Mouse (Mus musculus) midbrain, embryonic 12.5 days (tissue): ENCODE data around the gene Crb3. TPM values are rescaled to one million over a fixed set of nuclear protein-coding genes. Genes with fewer than 3 reads are reported as not detected.

Experiments used
- ATAC-seq: fragments of 200-750 bp; cut with Nextera tagmentation; 2 replicates; pipeline ENCODE4 v1.8.0; 2017; ENCODE audit warnings: low read depth, moderate TSS enrichment, moderate library complexity; ENCODE audit not compliant: low FRiP score
- H3K27ac ChIP-seq: fragments of 300-500 bp; sonication (generic); replicated peaks from 2 replicates; pipeline ENCODE4 v1.5.1; 2016; ENCODE audit warnings: mild to moderate bottlenecking
- H3K27me3 ChIP-seq: fragments of 300-500 bp; sonication (generic); 2 replicates; pipeline ENCODE4 v1.6.1; 2016; ENCODE audit warnings: mild to moderate bottlenecking
- H3K36me3 ChIP-seq: fragments of 300-500 bp; sonication (generic); 2 replicates; pipeline ENCODE4 v1.6.1; 2016
- H3K4me1 ChIP-seq: fragments of 300-500 bp; sonication (generic); 2 replicates; pipeline ENCODE4 v1.6.1; 2016
- H3K4me2 ChIP-seq: fragments of 300-500 bp; sonication (generic); replicated peaks from 2 replicates; pipeline ENCODE4 v1.6.1; 2016; ENCODE audit warnings: mild to moderate bottlenecking, moderate library complexity
- H3K4me3 ChIP-seq: fragments of 300-500 bp; sonication (generic); 2 replicates; pipeline ENCODE4 v1.5.1; 2016; ENCODE audit warnings: mild to moderate bottlenecking
- H3K9ac ChIP-seq: fragments of 300-500 bp; sonication (generic); replicated peaks from 2 replicates; pipeline ENCODE4 v1.6.1; 2016; ENCODE audit warnings: mild to moderate bottlenecking, moderate library complexity
- H3K9me3 ChIP-seq: fragments of 300-500 bp; sonication (generic); 2 replicates; pipeline ENCODE4 v1.6.1; 2016; ENCODE audit warnings: mild to moderate bottlenecking
- WGBS: fragments of 180-500 bp; shearing (Covaris S2); methylation state at CpG from one replicate; pipeline ENCODE4 v1.1.7; 2016; 5-methylcytosine and 5-hydroxymethylcytosine counted together
- polyA plus RNA-seq: library from polyadenylated mRNA; unstranded; fragments of >200 nt; fragmentation: Nextera tagmentation; extraction: Ambion mirVana; gene quantifications from 2 replicates; pipeline ENCODE4 v1.2.1, GENCODE M21; 2016

The Crb3 gene
- polyA plus RNA-seq, 1 experiment from 2014 or later = 1.5 TPM

DNA sequence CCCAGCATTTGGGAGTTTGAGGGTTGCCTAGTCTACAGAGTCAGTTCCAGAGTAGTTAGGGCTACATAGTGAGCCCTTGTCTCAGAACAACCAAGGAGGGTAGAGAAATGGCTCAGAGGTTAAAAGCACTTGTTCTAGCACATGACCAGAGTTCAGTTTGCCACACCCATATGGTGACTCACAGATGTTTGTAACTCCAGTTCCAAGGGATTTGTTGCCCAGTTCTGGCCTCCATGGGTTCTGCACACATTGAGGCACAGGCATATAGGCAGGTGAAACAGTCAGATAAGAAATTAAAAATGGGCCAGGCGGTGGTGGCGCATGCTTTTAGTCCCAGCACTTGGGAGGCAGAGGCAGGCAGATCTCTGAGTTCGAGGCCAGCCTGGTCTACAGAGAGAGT lies 35.3 kb downstream of the Crb3 start:
- Histone ChIP-seq H3K9me3 (no peaks in the 10 kb centered on the region), H3K4me3 (no peak overlapping the region), H3K4me1 (peaks cover 9% of the 10 kb centered on the region), H3K36me3 (no peaks in the 10 kb centered on the region), H3K9ac (no peak overlapping the region), H3K27ac (no peak overlapping the region), H3K27me3 (peaks cover 12% of the 10 kb centered on the region; the same call in 1 of the 2 replicates), H3K4me2 (no peak overlapping the region)
- no peak for ATAC-seq
- WGBS = 96% methylated on average over 3 of the region's 3 CpGs

- no peak overlapping the region for H3K9ac ChIP-seq
- peak overlapping the region; percentile 44 for H3K4me2 ChIP-seq
- H3K36me3 ChIP-seq = no peaks in the 10 kb centered on the region
- no peaks in the 10 kb centered on the region for H3K9me3 ChIP-seq
- WGBS = 1% methylated on average over 18 of the region's 19 CpGs
- peaks cover 12% of the 10 kb centered on the region; the same call in 1 of the 2 replicates for H3K27me3 ChIP-seq
- ATAC-seq = peak; percentile 78
- peaks cover 9% of the 10 kb centered on the region for H3K4me1 ChIP-seq
- H3K4me3 ChIP-seq = peak overlapping the region; percentile 21
- H3K27ac ChIP-seq = no peak overlapping the region
Observed at GRCm38 (mm10) chr17:57095855-57096622, 37.1 kb downstream of the Crb3 start.

- 1% methylated on average over 11 of the region's 11 CpGs for WGBS
Observed at GRCm38 (mm10) chr17:57096623-57096920, 37.7 kb downstream of the Crb3 start.

GRCm38 (mm10) chr17:57098321-57098720 lies 39.4 kb downstream of the Crb3 start:
- Histone ChIP-seq H3K27me3 (peaks cover 12% of the 10 kb centered on the region; the same call in 1 of the 2 replicates), H3K4me1 (peaks cover 9% of the 10 kb centered on the region), H3K4me3 (no peak overlapping the region), H3K27ac (no peak overlapping the region), H3K4me2 (no peak overlapping the region), H3K9ac (no peak overlapping the region), H3K9me3 (no peaks in the 10 kb centered on the region), H3K36me3 (no peaks in the 10 kb centered on the region)
- WGBS = 85% methylated on average over 5 of the region's 5 CpGs
- ATAC-seq = no peak

More at GRCm38 (mm10) chr17:57096623-57096920, 37.7 kb downstream of the Crb3 start:
- peaks cover 12% of the 10 kb centered on the region; the same call in 1 of the 2 replicates for H3K27me3 ChIP-seq
- H3K4me3 ChIP-seq = peak overlapping the region; percentile 21; the same call in 1 of the 2 replicates
- no peak overlapping the region for H3K9ac ChIP-seq
- peak; percentile 79 for ATAC-seq
- no peak overlapping the region for H3K27ac ChIP-seq
- peak overlapping the region; percentile 44 for H3K4me2 ChIP-seq
- peaks cover 9% of the 10 kb centered on the region for H3K4me1 ChIP-seq
- H3K36me3 ChIP-seq = no peaks in the 10 kb centered on the region
- H3K9me3 ChIP-seq = no peaks in the 10 kb centered on the region

GRCm38 (mm10) chr17:57099629-57100325 lies 40.9 kb downstream of the Crb3 start:
- Histone ChIP-seq H3K4me3 (no peak overlapping the region), H3K9ac (no peak overlapping the region), H3K9me3 (no peaks in the 10 kb centered on the region), H3K4me1 (peaks cover 14% of the 10 kb centered on the region), H3K4me2 (no peak overlapping the region), H3K36me3 (no peaks in the 10 kb centered on the region), H3K27ac (no peak overlapping the region), H3K27me3 (peaks cover 6% of the 10 kb centered on the region; the same call in 1 of the 2 replicates)
- WGBS = 11% methylated on average over 10 of the region's 10 CpGs
- ATAC-seq = no peak

DNA sequence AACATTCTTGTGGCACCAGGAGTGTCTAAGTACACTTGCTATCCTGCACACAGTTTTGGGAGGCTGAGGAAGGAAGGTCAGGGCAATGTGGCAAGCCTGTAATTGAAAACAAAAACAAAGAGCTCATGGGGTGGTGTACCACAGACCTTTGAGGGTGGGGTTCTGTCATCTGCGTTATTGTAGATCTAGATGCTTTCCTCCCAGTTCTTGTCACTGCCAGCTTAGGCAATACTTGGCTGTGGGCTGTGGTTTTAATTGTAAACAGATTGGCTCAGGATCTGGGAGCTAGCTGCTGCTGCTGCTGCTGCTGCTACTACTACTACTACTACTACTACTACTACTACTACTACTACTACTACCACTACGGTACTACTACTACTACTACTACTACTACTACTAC lies 43.4 kb downstream of the Crb3 start:
- H3K9me3 ChIP-seq = no peaks in the 10 kb centered on the region
- peaks cover 23% of the 10 kb centered on the region for H3K4me1 ChIP-seq
- no peak overlapping the region for H3K9ac ChIP-seq
- no peak overlapping the region for H3K4me2 ChIP-seq
- H3K27ac ChIP-seq = no peak overlapping the region
- no peak overlapping the region for H3K4me3 ChIP-seq
- H3K27me3 ChIP-seq = 0 out of 2 replicates have a peak, but pooled peaks cover 6% of the 10 kb centered on the region
- no peaks in the 10 kb centered on the region for H3K36me3 ChIP-seq
- ATAC-seq = no peak
- WGBS = 88% methylated on average over 2 of the region's 2 CpGs

- H3K4me2 ChIP-seq = peak overlapping the region; percentile 86
- no peaks in the 10 kb centered on the region for H3K36me3 ChIP-seq
- 0 out of 2 replicates have a peak, but pooled peaks cover 6% of the 10 kb centered on the region for H3K27me3 ChIP-seq
- H3K9me3 ChIP-seq = no peaks in the 10 kb centered on the region
- H3K4me1 ChIP-seq = peaks cover 24% of the 10 kb centered on the region
- 0 out of 2 replicates have a peak, but pooled peaks have one; percentile 16 for ATAC-seq
- peak overlapping the region; percentile 74; the same call in 1 of the 2 replicates for H3K9ac ChIP-seq
- 48% methylated on average over 4 of the region's 4 CpGs for WGBS
- H3K27ac ChIP-seq = no peak overlapping the region
- peak overlapping the region; percentile 61 for H3K4me3 ChIP-seq
Observed at GRCm38 (mm10) chr17:57104496-57104895, 45.6 kb downstream of the Crb3 start.

DNA sequence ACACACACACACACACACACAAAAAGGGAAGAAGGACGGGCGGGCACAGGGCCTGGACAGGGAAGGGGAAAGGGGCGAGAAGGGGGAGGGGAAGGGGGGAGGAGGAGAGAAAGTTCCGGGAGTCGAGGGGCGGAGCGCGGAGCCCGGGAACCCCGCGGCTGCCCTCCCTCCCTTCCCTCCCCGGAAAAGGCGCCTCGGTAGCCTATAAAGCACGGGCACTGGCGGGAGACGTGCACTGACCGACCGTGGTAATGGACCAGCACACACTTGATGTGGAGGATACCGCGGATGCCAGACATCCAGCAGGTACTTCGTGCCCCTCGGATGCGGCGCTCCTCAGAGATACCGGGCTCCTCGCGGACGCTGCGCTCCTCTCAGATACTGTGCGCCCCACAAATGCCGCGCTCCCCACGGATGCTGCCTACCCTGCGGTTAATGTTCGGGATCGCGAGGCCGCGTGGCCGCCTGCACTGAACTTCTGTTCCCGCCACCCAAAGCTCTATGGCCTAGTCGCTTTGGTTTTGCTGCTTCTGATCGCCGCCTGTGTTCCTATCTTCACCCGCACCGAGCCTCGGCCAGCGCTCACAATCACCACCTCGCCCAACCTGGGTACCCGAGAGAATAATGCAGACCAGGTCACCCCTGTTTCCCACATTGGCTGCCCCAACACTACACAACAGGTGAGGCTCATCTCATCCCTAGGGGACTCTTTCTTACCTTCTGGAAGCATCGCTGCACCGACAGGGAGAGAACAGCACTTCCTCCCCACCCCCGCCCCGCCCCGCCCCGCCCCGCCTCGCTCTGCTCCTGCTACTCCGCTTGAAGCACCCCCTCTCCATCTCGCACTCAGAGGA lies 46.5 kb downstream of the Crb3 start, which contains the start of gene Tnfsf9:
TSS of gene Tnfsf9 (plus strand) at position 145 of the 854 bp plus-strand sequence.
- H3K27me3 ChIP-seq = 0 out of 2 replicates have a peak, but pooled peaks cover 6% of the 10 kb centered on the region

GRCm38 (mm10) chr17:57106035-57106368 lies 47.1 kb downstream of the Crb3 start:
- WGBS = 6% methylated on average over 9 of the region's 9 CpGs
- H3K4me3 ChIP-seq = peak overlapping the region; percentile 61
- ATAC-seq = no peak
- H3K4me2 ChIP-seq = peak overlapping the region; percentile 86
- H3K4me1 ChIP-seq = peaks cover 24% of the 10 kb centered on the region
- H3K36me3 ChIP-seq = no peaks in the 10 kb centered on the region
- peak overlapping the region; percentile 74 for H3K9ac ChIP-seq
- H3K27ac ChIP-seq = no peak overlapping the region
- H3K27me3 ChIP-seq = 0 out of 2 replicates have a peak, but pooled peaks cover 6% of the 10 kb centered on the region
- no peaks in the 10 kb centered on the region for H3K9me3 ChIP-seq

More for the DNA sequence above, 46.5 kb downstream of the Crb3 start, which contains the start of gene Tnfsf9:
- Histone ChIP-seq H3K36me3 (no peaks in the 10 kb centered on the region), H3K4me1 (peaks cover 24% of the 10 kb centered on the region), H3K9me3 (no peaks in the 10 kb centered on the region), H3K27ac (no peak within 1 kb of the TSS), H3K4me3 (peak within 1 kb of the TSS; percentile 61), H3K9ac (peak within 1 kb of the TSS; percentile 74), H3K4me2 (peak within 1 kb of the TSS; percentile 86)
- WGBS = under 1% methylated on average over 54 of the region's 61 CpGs
- peak; percentile 86 for ATAC-seq

DNA sequence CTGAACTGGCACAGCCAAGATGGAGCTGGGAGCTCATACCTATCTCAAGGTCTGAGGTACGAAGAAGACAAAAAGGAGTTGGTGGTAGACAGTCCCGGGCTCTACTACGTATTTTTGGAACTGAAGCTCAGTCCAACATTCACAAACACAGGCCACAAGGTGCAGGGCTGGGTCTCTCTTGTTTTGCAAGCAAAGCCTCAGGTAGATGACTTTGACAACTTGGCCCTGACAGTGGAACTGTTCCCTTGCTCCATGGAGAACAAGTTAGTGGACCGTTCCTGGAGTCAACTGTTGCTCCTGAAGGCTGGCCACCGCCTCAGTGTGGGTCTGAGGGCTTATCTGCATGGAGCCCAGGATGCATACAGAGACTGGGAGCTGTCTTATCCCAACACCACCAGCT lies 48.2 kb downstream of the Crb3 start:
- H3K36me3 ChIP-seq = no peaks in the 10 kb centered on the region
- no peak overlapping the region for H3K9ac ChIP-seq
- 87% methylated on average over 5 of the region's 5 CpGs for WGBS
- peak overlapping the region; percentile 86 for H3K4me2 ChIP-seq
- H3K27me3 ChIP-seq = 0 out of 2 replicates have a peak, but pooled peaks cover 6% of the 10 kb centered on the region
- no peak overlapping the region for H3K27ac ChIP-seq
- ATAC-seq = no peak
- H3K4me3 ChIP-seq = no peak overlapping the region
- no peaks in the 10 kb centered on the region for H3K9me3 ChIP-seq
- H3K4me1 ChIP-seq = peaks cover 24% of the 10 kb centered on the region

- Histone ChIP-seq H3K9me3 (no peaks in the 10 kb centered on the region), H3K27me3 (0 out of 2 replicates have a peak, but pooled peaks cover 6% of the 10 kb centered on the region), H3K9ac (no peak overlapping the region), H3K4me2 (no peak overlapping the region), H3K36me3 (no peaks in the 10 kb centered on the region), H3K4me1 (peaks cover 24% of the 10 kb centered on the region), H3K4me3 (no peak overlapping the region), H3K27ac (no peak overlapping the region)
- ATAC-seq = no peak
- 88% methylated on average over 7 of the region's 7 CpGs for WGBS
Observed at GRCm38 (mm10) chr17:57108040-57108665, 49.2 kb downstream of the Crb3 start.
